ENCODE assay signal across 10 mouse cellular contexts in the genomic region with DNA sequence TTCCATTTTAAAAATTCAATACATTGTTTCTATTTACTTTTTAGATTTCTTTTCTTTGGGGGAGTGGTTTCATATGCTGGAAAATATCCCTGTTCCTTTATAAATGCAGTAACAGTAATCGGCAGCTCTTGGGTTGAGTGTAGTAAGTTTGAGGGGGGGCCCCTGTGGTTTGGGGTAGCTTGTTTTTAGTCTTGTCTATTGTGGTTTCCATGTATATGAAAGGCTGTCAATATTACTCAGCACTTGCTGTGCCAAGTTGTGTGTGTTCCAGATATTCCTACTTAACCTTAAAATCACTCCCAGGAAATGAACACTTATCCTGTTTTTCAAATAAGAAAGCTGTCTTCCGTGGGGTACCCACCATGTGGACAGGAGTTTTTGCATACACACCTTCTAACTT. TPM values are rescaled to one million over a fixed set of nuclear protein-coding genes. Genes with fewer than 3 reads are reported as not detected.
A peak's percentile ranks its signal among the peaks of the same experiment; 100 is the strongest.
DNase-seq lines count a peak whose midpoint lies in the region; ATAC-seq lines count a peak whose summit lies in the region.
"Had no signal": no experiment of that assay in that cellular context is flagged by ENCODE, and none has a peak within 500 bp of the region (broad histone marks: within the 10 kb centered on the region; RNA-seq: fewer than 3 reads in every experiment).

No protein-coding gene starts in this region.

- no peaks in the 10 kb centered on the region for H3K9me3 ChIP-seq in liver, embryonic 11.5 days (ENCODE audit: control insufficient read depth, low read length)
- H3K9me3 ChIP-seq in limb, embryonic 15.5 days, result no peaks in the 10 kb centered on the region

- no peaks in the 10 kb centered on the region for H3K27me3 ChIP-seq in liver, embryonic 11.5 days (replicated peaks; ENCODE audit: control insufficient read depth, insufficient read depth, low read length)
- H3K27me3 ChIP-seq in limb, embryonic 15.5 days, result no peaks in the 10 kb centered on the region

- no peak overlapping the region for H3K9ac ChIP-seq in liver, embryonic 11.5 days (ENCODE audit: low read depth, low read length)
- H3K9ac ChIP-seq in limb, embryonic 15.5 days, result no peak overlapping the region

- WGBS in liver, embryonic 11.5 days, result 69% methylated on average over 2 of the region's 2 CpGs
- WGBS in limb, embryonic 15.5 days, result 42% methylated on average over 2 of the region's 2 CpGs

- peaks cover 13% of the 10 kb centered on the region for H3K36me3 ChIP-seq in liver, embryonic 11.5 days (ENCODE audit: control insufficient read depth, insufficient read depth, low read length)
- H3K36me3 ChIP-seq in limb, embryonic 15.5 days, result peaks cover 16% of the 10 kb centered on the region

- DNase-seq in heart, adult 11 months, result peak; percentile 83
- no peak for DNase-seq in heart, postnatal 14 days
- DNase-seq in liver, embryonic 11.5 days (ENCODE audit: low spot score), result no peak
- no peak for DNase-seq in liver
- peak; percentile 57 for DNase-seq in CD4-positive helper T cell, adult 2 months (ENCODE audit: low read depth, low spot score)
- DNase-seq in urinary bladder, adult 18-20 months (ENCODE audit: low spot score in 2 of 2), result no peak
- DNase-seq in layer of hippocampus, adult 8-10 months (ENCODE audit: low spot score in 2 of 2), result no peak
- DNase-seq: adrenal gland, adult 2 months; cerebellum, adult 8-10 months had no signal

- H3K4me3 ChIP-seq in liver, embryonic 11.5 days (ENCODE audit: low read depth, low read length), result no peak overlapping the region
- no peak overlapping the region for H3K4me3 ChIP-seq in limb, embryonic 15.5 days

- intact Hi-C loops in heart, postnatal 14 days (cut with DNase I), result no loop called here

- peaks cover 18% of the 10 kb centered on the region for H3K4me1 ChIP-seq in liver, embryonic 11.5 days (replicated peaks; ENCODE audit: control insufficient read depth, insufficient read depth, low read length)
- peaks cover 17% of the 10 kb centered on the region for H3K4me1 ChIP-seq in limb, embryonic 15.5 days

- no peak overlapping the region for H3K4me2 ChIP-seq in liver, embryonic 11.5 days
- no peak overlapping the region for H3K4me2 ChIP-seq in limb, embryonic 15.5 days

- ATAC-seq in liver, embryonic 11.5 days (replicated peaks; ENCODE audit: low FRiP score), result no peak
- no peak for ATAC-seq in limb, embryonic 15.5 days (ENCODE audit: insufficient number of reproducible peaks, low FRiP score, low TSS enrichment, low read depth)

- peak overlapping the region; percentile 67 for H3K27ac ChIP-seq in liver, embryonic 11.5 days (ENCODE audit: low read depth, low read length)
- peak overlapping the region; percentile 54 for H3K27ac ChIP-seq in limb, embryonic 15.5 days

RNA-seq across cellular contexts. Expression of a gene that starts 4.7 kb away (rescaled TPM):
- 10 to 100 TPM; 79.0 to 84.8 TPM for total RNA-seq in heart, postnatal 14 days (2021)
- polyA plus RNA-seq in liver, embryonic 11.5 days (2014; fragmentation: Nextera tagmentation; extraction: Ambion mirVana), result 133 and 147 TPM in 2 replicates
- 160 TPM in 2 replicates for polyA plus RNA-seq in limb, embryonic 15.5 days (2015; fragmentation: Nextera tagmentation; extraction: Ambion mirVana)
- 10 to 100 TPM; 47.2 to 86.0 (median 47.7) TPM for total RNA-seq in layer of hippocampus, adult 8-10 months (2022)

RNA-seq across cellular contexts. Expression of a gene that starts 13.4 kb away (rescaled TPM):
- total RNA-seq in heart, postnatal 14 days (2021), result 10 to 100 TPM; 48.1 to 59.7 TPM
- 233 and 249 TPM in 2 replicates for polyA plus RNA-seq in liver, embryonic 11.5 days (2014; fragmentation: Nextera tagmentation; extraction: Ambion mirVana)
- 208 and 209 TPM in 2 replicates for polyA plus RNA-seq in limb, embryonic 15.5 days (2015; fragmentation: Nextera tagmentation; extraction: Ambion mirVana)
- total RNA-seq in layer of hippocampus, adult 8-10 months (2022), result 10 to 100 TPM; 67.9 to 91.9 (median 79.9) TPM

RNA-seq across cellular contexts. Expression of a gene that starts 26.2 kb away (rescaled TPM):
- under 1 TPM; 0.76 to 0.93 TPM for total RNA-seq in heart, postnatal 14 days (2021)
- polyA plus RNA-seq in liver, embryonic 11.5 days (2014; fragmentation: Nextera tagmentation; extraction: Ambion mirVana), result 6.3 and 7.1 TPM in 2 replicates
- polyA plus RNA-seq in limb, embryonic 15.5 days (2015; fragmentation: Nextera tagmentation; extraction: Ambion mirVana), result 0.89 and 1.1 TPM in 2 replicates
- under 1 TPM in 3 of 4 experiments, not detected in 1; 0.08 to 0.98 (median 0.92) TPM for total RNA-seq in layer of hippocampus, adult 8-10 months (2022)

RNA-seq across cellular contexts. Expression of a gene that starts 51.5 kb away (rescaled TPM):
- total RNA-seq in heart, postnatal 14 days (2021), result 10 to 100 TPM; 33.5 to 40.7 TPM
- 39.6 and 47.7 TPM in 2 replicates for polyA plus RNA-seq in liver, embryonic 11.5 days (2014; fragmentation: Nextera tagmentation; extraction: Ambion mirVana)
- polyA plus RNA-seq in limb, embryonic 15.5 days (2015; fragmentation: Nextera tagmentation; extraction: Ambion mirVana), result 78.4 and 97.2 TPM in 2 replicates
- total RNA-seq in layer of hippocampus, adult 8-10 months (2022), result 10 to 100 TPM; 51.2 to 73.5 (median 59.2) TPM

Comparison
In these comparisons a context has a peak if more than half of its experiments do, and no peak if none do; other contexts are left out.
1. DNase-seq: peak in heart, adult 11 months (single experiment) and CD4-positive helper T cell, adult 2 months (single experiment); none in heart, postnatal 14 days (0 of 2), liver, embryonic 11.5 days (single experiment), liver (single experiment), urinary bladder, adult 18-20 months (0 of 2) and layer of hippocampus, adult 8-10 months (0 of 2).